Mouse (Mus musculus): ENCODE measurements around the gene Olfr782. TPM values are rescaled to one million over a fixed set of nuclear protein-coding genes. Genes with fewer than 3 reads are reported as not detected.

Olfr782 gene
- polyA plus RNA-seq, 1 experiment from 2014 or later, result not detected

Other genes starting within 250 kb of the Olfr782 start
- gene Olfr768, start 249.5 kb upstream of the Olfr782 start, polyA plus RNA-seq (2015; fragmentation: Nextera tagmentation; extraction: Ambion mirVana), result not detected in 2 replicates
- gene Olfr769, start 231.0 kb upstream of the Olfr782 start, polyA plus RNA-seq (2015; fragmentation: Nextera tagmentation; extraction: Ambion mirVana), result 0.13 TPM in 1 of 2 replicates, not detected in the other
- not detected in 2 replicates for gene Olfr770, start 209.9 kb upstream of the Olfr782 start, polyA plus RNA-seq (2015; fragmentation: Nextera tagmentation; extraction: Ambion mirVana)
- gene Olfr771, start 184.1 kb upstream of the Olfr782 start, polyA plus RNA-seq (2015; fragmentation: Nextera tagmentation; extraction: Ambion mirVana), result not detected in 2 replicates
- gene Olfr772, start 170.9 kb upstream of the Olfr782 start, polyA plus RNA-seq (2015; fragmentation: Nextera tagmentation; extraction: Ambion mirVana), result not detected in 2 replicates
- not detected in 2 replicates for gene Olfr773, start 161.4 kb upstream of the Olfr782 start, polyA plus RNA-seq (2015; fragmentation: Nextera tagmentation; extraction: Ambion mirVana)
- not detected in 2 replicates for gene Olfr774, start 112.6 kb upstream of the Olfr782 start, polyA plus RNA-seq (2015; fragmentation: Nextera tagmentation; extraction: Ambion mirVana)
- gene Olfr775, start 100.4 kb upstream of the Olfr782 start, polyA plus RNA-seq (2015; fragmentation: Nextera tagmentation; extraction: Ambion mirVana), result not detected in 2 replicates
- gene Olfr776, start 89.7 kb upstream of the Olfr782 start, polyA plus RNA-seq (2015; fragmentation: Nextera tagmentation; extraction: Ambion mirVana), result not detected in 2 replicates
- not detected in 2 replicates for gene Olfr777, start 77.4 kb upstream of the Olfr782 start, polyA plus RNA-seq (2015; fragmentation: Nextera tagmentation; extraction: Ambion mirVana)
- gene Olfr780, start 30.7 kb upstream of the Olfr782 start, polyA plus RNA-seq (2015; fragmentation: Nextera tagmentation; extraction: Ambion mirVana), result not detected in 2 replicates
- not detected in 2 replicates for gene Olfr781, start 20.0 kb upstream of the Olfr782 start, polyA plus RNA-seq (2015; fragmentation: Nextera tagmentation; extraction: Ambion mirVana)
- gene Olfr784, start 35.2 kb downstream of the Olfr782 start, polyA plus RNA-seq (2015; fragmentation: Nextera tagmentation; extraction: Ambion mirVana), result 0.07 TPM in 1 of 2 replicates, not detected in the other
- gene Olfr785, start 56.6 kb downstream of the Olfr782 start, polyA plus RNA-seq (2015; fragmentation: Nextera tagmentation; extraction: Ambion mirVana), result not detected in 2 replicates
- not detected in 2 replicates for gene Olfr786, start 78.5 kb downstream of the Olfr782 start, polyA plus RNA-seq (2015; fragmentation: Nextera tagmentation; extraction: Ambion mirVana)
- not detected in 2 replicates for gene Olfr787, start 113.0 kb downstream of the Olfr782 start, polyA plus RNA-seq (2015; fragmentation: Nextera tagmentation; extraction: Ambion mirVana)
- gene Olfr788, start 122.1 kb downstream of the Olfr782 start, polyA plus RNA-seq (2015; fragmentation: Nextera tagmentation; extraction: Ambion mirVana), result not detected in 2 replicates
- gene Olfr789, start 135.9 kb downstream of the Olfr782 start, polyA plus RNA-seq (2015; fragmentation: Nextera tagmentation; extraction: Ambion mirVana), result not detected in 2 replicates
- not detected in 2 replicates for gene Olfr790, start 149.6 kb downstream of the Olfr782 start, polyA plus RNA-seq (2015; fragmentation: Nextera tagmentation; extraction: Ambion mirVana)
- gene Olfr791, start 172.9 kb downstream of the Olfr782 start, polyA plus RNA-seq (2015; fragmentation: Nextera tagmentation; extraction: Ambion mirVana), result not detected in 2 replicates
- not detected in 2 replicates for gene Olfr792, start 190.3 kb downstream of the Olfr782 start, polyA plus RNA-seq (2015; fragmentation: Nextera tagmentation; extraction: Ambion mirVana)
- not detected in 2 replicates for gene Olfr794, start 218.8 kb downstream of the Olfr782 start, polyA plus RNA-seq (2015; fragmentation: Nextera tagmentation; extraction: Ambion mirVana)

Data from heart, embryonic 13.5 days (tissue).